ENCODE assay signal across 18 mouse cellular contexts in the genomic region with DNA sequence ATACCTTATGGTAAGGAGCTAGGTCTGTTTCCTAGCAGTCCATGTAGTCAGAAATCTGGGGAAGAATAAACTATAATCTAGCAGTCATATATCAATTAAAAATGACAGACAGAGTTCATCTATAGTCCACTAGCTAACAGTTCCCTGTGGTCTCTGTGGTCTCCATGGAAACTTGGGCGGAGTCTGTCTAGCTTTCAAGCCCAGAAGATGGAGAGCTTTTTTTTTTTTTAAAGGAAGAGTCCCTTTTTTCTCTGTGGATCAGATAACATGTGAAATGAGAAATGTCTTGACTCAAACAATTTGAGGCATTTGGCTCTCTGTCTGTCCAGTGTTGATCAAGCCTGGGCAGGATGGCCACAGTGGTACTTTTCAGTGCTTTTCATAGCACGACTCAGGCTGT. TPM values are rescaled to one million over a fixed set of nuclear protein-coding genes. Genes with fewer than 3 reads are reported as not detected.
DNase-seq lines count a peak whose midpoint lies in the region; ATAC-seq and TF ChIP-seq lines count a peak whose summit lies in the region.
"Had no signal": no experiment of that assay in that cellular context is flagged by ENCODE, and none has a peak within 500 bp of the region (broad histone marks: within the 10 kb centered on the region; RNA-seq: fewer than 3 reads in every experiment).

No protein-coding gene starts in this region.

- WGBS in kidney, postnatal 0 days, result 79% methylated on average over 2 of the region's 2 CpGs
- WGBS in kidney, embryonic 14.5 days, result 85% methylated on average over 2 of the region's 2 CpGs
- 81% methylated on average over 2 of the region's 2 CpGs for WGBS in stomach, postnatal 0 days

- no peaks in the 10 kb centered on the region for H3K4me1 ChIP-seq in kidney, postnatal 0 days (replicated peaks; ENCODE audit: insufficient read depth, low read length)
- H3K4me1 ChIP-seq in kidney, embryonic 14.5 days (ENCODE audit: control insufficient read depth, insufficient read depth, low read length), result no peaks in the 10 kb centered on the region
- no peaks in the 10 kb centered on the region for H3K4me1 ChIP-seq in stomach, postnatal 0 days (replicated peaks; ENCODE audit: control insufficient read depth, insufficient read depth)
- H3K4me1 ChIP-seq: embryonic facial prominence, embryonic 12.5 days; forebrain, embryonic 10.5 days; limb, embryonic 15.5 days had no signal

- TF ChIP-seq EP300 in stomach, postnatal 0 days (optimal IDR thresholded peaks at IDR 0.05), result no peak

- ATAC-seq in kidney, postnatal 0 days (replicated peaks; ENCODE audit: low FRiP score, low read depth), result no peak
- ATAC-seq in kidney, embryonic 14.5 days (ENCODE audit: low FRiP score, low TSS enrichment), result no peak
- no peak for ATAC-seq in stomach, postnatal 0 days (ENCODE audit: low FRiP score, low TSS enrichment)

- no peak for TF ChIP-seq CTCF in kidney, postnatal 0 days (IDR thresholded peaks at IDR 0.05; ENCODE audit: low read depth)
- TF ChIP-seq CTCF in stomach, postnatal 0 days (IDR thresholded peaks at IDR 0.05; ENCODE audit: low read depth), result no peak
- TF ChIP-seq CTCF in gastrocnemius, adult 2 months (IDR thresholded peaks at IDR 0.05), result no peak

- no peak overlapping the region for H3K4me2 ChIP-seq in kidney, postnatal 0 days (ENCODE audit: low read length)
- no peak overlapping the region for H3K4me2 ChIP-seq in kidney, embryonic 14.5 days (replicated peaks; ENCODE audit: low read depth, low read length)
- H3K4me2 ChIP-seq in stomach, postnatal 0 days (replicated peaks; ENCODE audit: low read depth), result no peak overlapping the region
- H3K4me2 ChIP-seq: embryonic facial prominence, embryonic 12.5 days; limb, embryonic 15.5 days had no signal

- peak; percentile 8 for DNase-seq in kidney, postnatal 0 days (ENCODE audit: low spot score)
- DNase-seq in CD4-positive, CD25-positive, alpha-beta regulatory T cell, adult 2 months (ENCODE audit: low read depth, low spot score), result peak; percentile 52
- peak; percentile 32 for DNase-seq in MN1 (ENCODE audit: low spot score)
- peak; percentile 51 for DNase-seq in induced T-regulatory cell, adult 2 months (ENCODE audit: low read depth)
- DNase-seq in stomach, postnatal 0 days (ENCODE audit: low spot score), result no peak
- no peak for DNase-seq in gastrocnemius, adult 2 months
- DNase-seq: cerebellum, adult 2 months; heart, postnatal 36 days; kidney, adult 18-20 months; lung, adult 18-20 months; right cerebral cortex, postnatal 14 days had no signal

- no peaks in the 10 kb centered on the region for H3K9me3 ChIP-seq in kidney, postnatal 0 days (replicated peaks; ENCODE audit: low read length)
- H3K9me3 ChIP-seq in kidney, embryonic 14.5 days (ENCODE audit: control insufficient read depth, low read length), result no peaks in the 10 kb centered on the region; the same call in 1 of the 2 replicates
- no peaks in the 10 kb centered on the region for H3K9me3 ChIP-seq in stomach, postnatal 0 days (ENCODE audit: control insufficient read depth, low read length)
- H3K9me3 ChIP-seq: embryonic facial prominence, embryonic 12.5 days; limb, embryonic 15.5 days; megakaryocyte, embryonic 14.5 days had no signal

- no peaks in the 10 kb centered on the region for H3K27me3 ChIP-seq in kidney, postnatal 0 days (ENCODE audit: insufficient read depth, low read length)
- no peaks in the 10 kb centered on the region for H3K27me3 ChIP-seq in kidney, embryonic 14.5 days (ENCODE audit: control insufficient read depth, insufficient read depth, low read length)
- no peaks in the 10 kb centered on the region for H3K27me3 ChIP-seq in stomach, postnatal 0 days (ENCODE audit: control insufficient read depth, insufficient read depth, low read length)
- H3K27me3 ChIP-seq: embryonic facial prominence, embryonic 12.5 days; limb, embryonic 15.5 days had no signal

- intact Hi-C loops in gastrocnemius, adult 2 months (cut with DNase I), result no loop called here

- H3K36me3 ChIP-seq in kidney, postnatal 0 days (ENCODE audit: insufficient read depth, low read length), result no peaks in the 10 kb centered on the region
- H3K36me3 ChIP-seq in kidney, embryonic 14.5 days (ENCODE audit: control insufficient read depth, insufficient read depth, low read length), result no peaks in the 10 kb centered on the region
- no peaks in the 10 kb centered on the region for H3K36me3 ChIP-seq in stomach, postnatal 0 days (ENCODE audit: control insufficient read depth, insufficient read depth, low read length)
- H3K36me3 ChIP-seq: embryonic facial prominence, embryonic 12.5 days; forebrain, embryonic 10.5 days; limb, embryonic 15.5 days had no signal

- H3K27ac ChIP-seq in kidney, postnatal 0 days, result no peak overlapping the region
- no peak overlapping the region for H3K27ac ChIP-seq in kidney, embryonic 14.5 days (ENCODE audit: low read depth, low read length)
- H3K27ac ChIP-seq in stomach, postnatal 0 days (replicated peaks), result no peak overlapping the region
- no peak overlapping the region for H3K27ac ChIP-seq in gastrocnemius, adult 2 months
- H3K27ac ChIP-seq: embryonic facial prominence, embryonic 12.5 days; forebrain, embryonic 10.5 days; layer of hippocampus, adult 2 months; limb, embryonic 15.5 days had no signal

- no peak overlapping the region for H3K9ac ChIP-seq in kidney, postnatal 0 days (ENCODE audit: low read depth, low read length)
- H3K9ac ChIP-seq in kidney, embryonic 14.5 days (ENCODE audit: low read depth, low read length), result no peak overlapping the region
- no peak overlapping the region for H3K9ac ChIP-seq in stomach, postnatal 0 days (ENCODE audit: low read length)
- H3K9ac ChIP-seq: embryonic facial prominence, embryonic 12.5 days; limb, embryonic 15.5 days had no signal

- no peak overlapping the region for H3K4me3 ChIP-seq in kidney, postnatal 0 days (replicated peaks; ENCODE audit: low read depth, low read length)
- H3K4me3 ChIP-seq in kidney, embryonic 14.5 days (ENCODE audit: low read length), result no peak overlapping the region
- H3K4me3 ChIP-seq in stomach, postnatal 0 days (ENCODE audit: low read depth, low read length), result no peak overlapping the region
- H3K4me3 ChIP-seq in gastrocnemius, adult 2 months, result no peak overlapping the region
- H3K4me3 ChIP-seq: embryonic facial prominence, embryonic 12.5 days; forebrain, embryonic 10.5 days; layer of hippocampus, adult 2 months; limb, embryonic 15.5 days; megakaryocyte, embryonic 14.5 days had no signal

RNA-seq across cellular contexts. Expression of gene Smim10l2a, which starts 9.8 kb away (rescaled TPM):
- 6.6 and 7.0 TPM in 2 replicates for polyA plus RNA-seq in kidney, postnatal 0 days (2015; fragmentation: Nextera tagmentation; extraction: Ambion mirVana)
- polyA plus RNA-seq in kidney, embryonic 14.5 days (2014; fragmentation: Nextera tagmentation; extraction: Ambion mirVana), result 5.2 and 5.3 TPM in 2 replicates
- polyA plus RNA-seq in stomach, postnatal 0 days (2015; fragmentation: Nextera tagmentation; extraction: Ambion mirVana), result 2.1 and 2.5 TPM in 2 replicates
- total RNA-seq in gastrocnemius, adult 2 months (2021), result not detected
- total RNA-seq: heart, postnatal 36 days; neutrophil, adult 5-6 weeks had no signal

RNA-seq across cellular contexts. Expression of gene Zfp449, which starts 37.9 kb away (rescaled TPM):
- 4.2 and 4.9 TPM in 2 replicates for polyA plus RNA-seq in kidney, postnatal 0 days (2015; fragmentation: Nextera tagmentation; extraction: Ambion mirVana)
- 5.7 and 10.8 TPM in 2 replicates for polyA plus RNA-seq in kidney, embryonic 14.5 days (2014; fragmentation: Nextera tagmentation; extraction: Ambion mirVana)
- polyA plus RNA-seq in stomach, postnatal 0 days (2015; fragmentation: Nextera tagmentation; extraction: Ambion mirVana), result 2.1 and 2.3 TPM in 2 replicates
- 1 to 10 TPM; 2.1 to 3.5 TPM for total RNA-seq in gastrocnemius, adult 2 months (2021)
- total RNA-seq: neutrophil, adult 5-6 weeks had no signal

Comparison
In these comparisons a context has a peak if more than half of its experiments do, and no peak if none do; other contexts are left out.
1. DNase-seq: peak in kidney, postnatal 0 days (single experiment), CD4-positive, CD25-positive, alpha-beta regulatory T cell, adult 2 months (single experiment), MN1 (single experiment) and induced T-regulatory cell, adult 2 months (single experiment); none in stomach, postnatal 0 days (single experiment) and gastrocnemius, adult 2 months (single experiment).